11 mouse cellular contexts compared by ENCODE assay signal in genomic region chr12:85954167-85954566, GRCm38 (mm10).
DNase-seq lines count a peak whose midpoint lies in the region; ATAC-seq lines count a peak whose summit lies in the region.
"Had no signal": no experiment of that assay in that cellular context is flagged by ENCODE, and none has a peak within 500 bp of the region (broad histone marks: within the 10 kb centered on the region; RNA-seq: fewer than 3 reads in every experiment).

No protein-coding gene starts in this region.

- ATAC-seq in kidney, embryonic 16.5 days (ENCODE audit: low FRiP score, low TSS enrichment) = no peak
- ATAC-seq in midbrain, embryonic 11.5 days (ENCODE audit: low FRiP score) = no peak
- ATAC-seq: inflammation-experienced regulatory T-cells, adult 6 months had no signal

- no peak overlapping the region for H3K4me2 ChIP-seq in kidney, embryonic 16.5 days (replicated peaks; ENCODE audit: low read depth, low read length)
- H3K4me2 ChIP-seq in midbrain, embryonic 11.5 days = no peak overlapping the region
- H3K4me2 ChIP-seq: lung, embryonic 15.5 days; neural tube, embryonic 13.5 days had no signal

- 0 out of 2 replicates have a peak, but pooled peaks cover 2% of the 10 kb centered on the region for H3K36me3 ChIP-seq in kidney, embryonic 16.5 days (ENCODE audit: insufficient read depth, low read length)
- no peaks in the 10 kb centered on the region for H3K36me3 ChIP-seq in midbrain, embryonic 11.5 days (ENCODE audit: control insufficient read depth, insufficient read depth, low read length)
- H3K36me3 ChIP-seq: lung, embryonic 15.5 days had no signal

- H3K4me1 ChIP-seq in kidney, embryonic 16.5 days (ENCODE audit: insufficient read depth, low read length) = peaks cover 12% of the 10 kb centered on the region
- H3K4me1 ChIP-seq in midbrain, embryonic 11.5 days (ENCODE audit: control insufficient read depth, insufficient read depth, low read length) = no peaks in the 10 kb centered on the region
- H3K4me1 ChIP-seq: neural tube, embryonic 13.5 days had no signal

- H3K9me3 ChIP-seq in kidney, embryonic 16.5 days (ENCODE audit: low read length) = no peaks in the 10 kb centered on the region; the same call in 1 of the 2 replicates
- H3K9me3 ChIP-seq in midbrain, embryonic 11.5 days (ENCODE audit: control insufficient read depth, low read length) = no peaks in the 10 kb centered on the region
- H3K9me3 ChIP-seq: lung, embryonic 15.5 days; neural tube, embryonic 13.5 days had no signal

- H3K27ac ChIP-seq in kidney, embryonic 16.5 days (ENCODE audit: low read length) = no peak overlapping the region
- no peak overlapping the region for H3K27ac ChIP-seq in midbrain, embryonic 11.5 days (ENCODE audit: low read depth, low read length)
- H3K27ac ChIP-seq: lung, embryonic 15.5 days; neural tube, embryonic 13.5 days had no signal

- 80% methylated on average over 3 of the region's 3 CpGs for WGBS in kidney, embryonic 16.5 days
- WGBS in midbrain, embryonic 11.5 days = 84% methylated on average over 3 of the region's 3 CpGs

- no peak overlapping the region for H3K9ac ChIP-seq in kidney, embryonic 16.5 days (replicated peaks; ENCODE audit: low read length)
- H3K9ac ChIP-seq in midbrain, embryonic 11.5 days (ENCODE audit: low read length) = no peak overlapping the region
- H3K9ac ChIP-seq: lung, embryonic 15.5 days; neural tube, embryonic 13.5 days had no signal

- H3K27me3 ChIP-seq in kidney, embryonic 16.5 days (ENCODE audit: insufficient read depth, low read length) = no peaks in the 10 kb centered on the region
- H3K27me3 ChIP-seq in midbrain, embryonic 11.5 days (ENCODE audit: control insufficient read depth, insufficient read depth, low read length) = no peaks in the 10 kb centered on the region
- H3K27me3 ChIP-seq: lung, embryonic 15.5 days; neural tube, embryonic 13.5 days had no signal

- H3K4me3 ChIP-seq in kidney, embryonic 16.5 days (ENCODE audit: low read length) = no peak overlapping the region
- H3K4me3 ChIP-seq in midbrain, embryonic 11.5 days (ENCODE audit: low read depth, low read length) = no peak overlapping the region
- H3K4me3 ChIP-seq: lung, embryonic 15.5 days; neural tube, embryonic 13.5 days had no signal

- DNase-seq in kidney, postnatal 10 days = peak; percentile 36
- DNase-seq in 416B (ENCODE audit: low read depth) = peak; percentile 60
- peak; percentile 26 for DNase-seq in CD4-positive helper T cell, adult 2 months (ENCODE audit: low read depth, low spot score)
- peak; percentile 23 for DNase-seq in embryo, embryonic 10.5 days (ENCODE audit: low spot score)
- no peak for DNase-seq in ovary, postnatal 14 days (ENCODE audit: low spot score)
- DNase-seq in left cerebral cortex, adult 11 months (ENCODE audit: low spot score) = no peak
- DNase-seq in midbrain, embryonic 11.5 days (ENCODE audit: low spot score, missing footprints) = no peak

Comparison
In these comparisons a context has a peak if more than half of its experiments do, and no peak if none do; other contexts are left out.
1. DNase-seq: peak in kidney, postnatal 10 days (single experiment), 416B (single experiment), CD4-positive helper T cell, adult 2 months (single experiment) and embryo, embryonic 10.5 days (single experiment); none in ovary, postnatal 14 days (single experiment), left cerebral cortex, adult 11 months (single experiment) and midbrain, embryonic 11.5 days (single experiment).